Mouse (Mus musculus): ENCODE data around the gene Maml2. TPM values are rescaled to one million over a fixed set of nuclear protein-coding genes. Genes with fewer than 3 reads are reported as not detected.

The Maml2 gene
- polyA plus RNA-seq, 1 experiment from 2014 or later: 10.3 TPM

DNA sequence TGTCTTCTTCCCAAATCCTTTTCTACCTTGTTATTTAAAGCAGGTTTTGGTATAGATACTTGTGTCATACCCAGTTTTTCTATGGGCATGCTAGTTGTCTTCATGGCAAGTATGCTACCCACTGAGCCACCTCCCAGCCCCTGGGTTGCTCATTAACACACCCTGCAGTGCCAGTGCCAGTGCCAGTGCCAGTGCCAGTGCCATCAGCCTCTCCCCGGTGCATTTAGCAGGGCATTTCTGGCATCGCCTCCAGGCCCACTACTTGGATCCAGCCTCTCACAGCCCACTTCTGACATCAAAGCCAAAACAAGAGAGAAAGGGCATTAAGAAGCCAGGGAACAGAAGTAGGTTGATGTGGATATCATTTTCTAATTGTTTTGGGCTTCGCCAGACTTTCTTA is 133.9 kb downstream of the Maml2 start:
- Histone ChIP-seq H3K27ac (ENCODE audit: low read depth, low read length) (no peak overlapping the region), H3K4me3 (ENCODE audit: low read depth, low read length) (no peak overlapping the region), H3K36me3 (ENCODE audit: control insufficient read depth, insufficient read depth, low read length) (no peaks in the 10 kb centered on the region), H3K9me3 (ENCODE audit: control insufficient read depth, low read length) (no peaks in the 10 kb centered on the region), H3K27me3 (ENCODE audit: control insufficient read depth, insufficient read depth, low read length) (no peaks in the 10 kb centered on the region), H3K4me2 (no peak overlapping the region), H3K9ac (ENCODE audit: low read length) (no peak overlapping the region), H3K4me1 (ENCODE audit: control insufficient read depth, insufficient read depth, low read length) (peaks cover 5% of the 10 kb centered on the region; the same call in 1 of the 2 replicates)
- ATAC-seq (ENCODE audit: low FRiP score) (no peak), DNase-seq (ENCODE audit: low spot score, missing footprints) (no peak)
- 95% methylated on average over 3 of the region's 3 CpGs for WGBS

DNA sequence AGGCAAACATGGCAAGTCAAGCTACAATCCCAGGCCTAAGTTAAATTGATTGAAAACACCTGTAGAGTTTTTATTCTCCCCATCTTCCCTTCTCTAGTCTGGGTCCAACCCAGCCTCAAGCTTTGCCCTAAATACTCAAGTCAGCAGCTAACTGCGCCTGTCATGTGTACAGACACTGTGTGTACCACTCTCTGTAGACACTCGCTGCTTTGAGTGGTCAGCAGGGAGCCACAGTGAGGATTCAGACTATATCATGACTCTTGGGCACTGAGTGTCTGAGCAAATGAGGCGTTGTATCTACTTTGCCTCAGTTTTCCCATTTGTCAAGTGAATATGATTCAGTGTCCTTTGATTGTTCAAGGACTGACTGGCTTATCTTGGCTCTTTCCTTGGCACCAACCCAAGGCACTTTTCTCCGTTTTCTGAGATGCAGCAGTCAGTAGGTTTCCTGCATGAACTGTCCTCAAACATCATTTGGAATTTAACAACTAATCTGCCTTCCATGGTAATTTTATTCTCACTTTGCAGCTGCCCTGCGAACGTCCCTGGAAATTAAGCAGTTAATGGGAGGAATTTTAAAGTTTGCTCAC is 135.8 kb downstream of the Maml2 start:
- ATAC-seq (ENCODE audit: low FRiP score) (no peak), DNase-seq (ENCODE audit: low spot score, missing footprints) (peak; percentile 64)
- Histone ChIP-seq H3K27me3 (ENCODE audit: control insufficient read depth, insufficient read depth, low read length) (no peaks in the 10 kb centered on the region), H3K4me2 (no peak overlapping the region), H3K36me3 (ENCODE audit: control insufficient read depth, insufficient read depth, low read length) (no peaks in the 10 kb centered on the region), H3K27ac (ENCODE audit: low read depth, low read length) (no peak overlapping the region), H3K4me1 (ENCODE audit: control insufficient read depth, insufficient read depth, low read length) (no peaks in the 10 kb centered on the region), H3K9ac (ENCODE audit: low read length) (no peak overlapping the region), H3K9me3 (ENCODE audit: control insufficient read depth, low read length) (no peaks in the 10 kb centered on the region; the same call in 1 of the 2 replicates), H3K4me3 (ENCODE audit: low read depth, low read length) (no peak overlapping the region)
- 83% methylated on average over 6 of the region's 6 CpGs for WGBS

DNA sequence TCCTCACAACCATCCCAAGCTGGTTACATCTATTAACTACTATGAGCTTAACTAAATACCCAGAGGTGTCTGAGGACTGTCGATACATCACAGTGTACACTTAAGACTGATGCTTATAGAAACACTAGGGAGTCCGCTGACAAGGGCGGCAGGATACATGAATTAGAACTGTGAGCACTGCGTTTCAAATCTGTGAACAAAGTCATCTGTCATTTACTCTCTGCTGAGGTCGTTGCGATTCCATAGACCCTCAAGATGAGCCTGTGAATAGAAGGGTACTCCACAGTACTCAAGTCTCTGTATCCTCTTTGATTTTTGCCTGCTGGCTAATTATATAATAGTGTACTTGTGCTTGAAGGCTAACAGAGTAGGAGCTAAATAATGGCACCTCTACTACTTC is 143.2 kb downstream of the Maml2 start:
- Histone ChIP-seq H3K27me3 (ENCODE audit: control insufficient read depth, insufficient read depth, low read length) (no peaks in the 10 kb centered on the region), H3K4me2 (no peak overlapping the region), H3K27ac (ENCODE audit: low read depth, low read length) (no peak overlapping the region), H3K4me1 (ENCODE audit: control insufficient read depth, insufficient read depth, low read length) (peaks cover 2% of the 10 kb centered on the region; the same call in 1 of the 2 replicates), H3K9ac (ENCODE audit: low read length) (no peak overlapping the region), H3K36me3 (ENCODE audit: control insufficient read depth, insufficient read depth, low read length) (no peaks in the 10 kb centered on the region), H3K4me3 (ENCODE audit: low read depth, low read length) (no peak overlapping the region), H3K9me3 (ENCODE audit: control insufficient read depth, low read length) (no peaks in the 10 kb centered on the region; the same call in 1 of the 2 replicates)
- DNase-seq (ENCODE audit: low spot score, missing footprints) (peak; percentile 67), ATAC-seq (ENCODE audit: low FRiP score) (no peak)
- WGBS: 78% methylated on average over 6 of the region's 6 CpGs

DNA sequence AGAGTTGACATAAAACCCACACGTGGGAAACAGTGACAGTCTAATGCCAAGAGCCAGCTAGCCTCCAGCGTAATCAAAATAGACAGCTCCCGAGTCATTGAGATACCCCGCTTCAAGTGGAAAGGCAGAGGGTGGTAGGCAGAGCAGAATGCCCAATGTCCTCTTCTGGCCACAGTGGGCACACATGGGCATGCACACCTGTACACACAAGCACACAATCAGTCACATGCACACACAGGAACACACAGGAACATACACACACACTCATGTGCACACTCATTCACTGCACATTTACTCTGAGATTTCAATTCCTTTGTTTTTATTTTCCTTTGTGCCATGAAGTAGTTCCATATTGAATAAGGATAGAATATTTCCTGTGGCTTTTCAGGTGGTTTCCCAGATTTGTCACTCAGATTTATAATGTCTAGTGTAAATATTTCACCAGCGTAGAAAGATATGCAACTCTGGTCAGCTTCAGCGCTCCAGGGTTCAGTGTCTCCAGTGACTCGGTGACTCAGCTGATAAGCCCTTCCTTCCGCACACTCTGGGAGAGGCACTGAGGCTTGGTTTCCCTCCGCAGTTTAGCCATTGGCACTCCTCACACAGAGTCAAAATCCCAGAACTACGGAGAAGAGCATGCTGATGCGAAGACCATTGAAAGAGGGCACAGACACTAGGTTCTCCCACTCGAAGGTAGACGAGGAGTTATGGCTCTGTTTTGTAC is 144.4 kb downstream of the Maml2 start:
- no peak overlapping the region for H3K4me3 ChIP-seq (ENCODE audit: low read depth, low read length)
- no peak overlapping the region for H3K4me2 ChIP-seq
- peaks cover 2% of the 10 kb centered on the region; the same call in 1 of the 2 replicates for H3K4me1 ChIP-seq (ENCODE audit: control insufficient read depth, insufficient read depth, low read length)
- no peak overlapping the region for H3K9ac ChIP-seq (ENCODE audit: low read length)
- WGBS: 86% methylated on average over 13 of the region's 13 CpGs
- H3K36me3 ChIP-seq (ENCODE audit: control insufficient read depth, insufficient read depth, low read length): no peaks in the 10 kb centered on the region
- H3K9me3 ChIP-seq (ENCODE audit: control insufficient read depth, low read length): no peaks in the 10 kb centered on the region
- ATAC-seq (ENCODE audit: low FRiP score) (no peak), DNase-seq (ENCODE audit: low spot score, missing footprints) (peak; percentile 68)
- no peaks in the 10 kb centered on the region for H3K27me3 ChIP-seq (ENCODE audit: control insufficient read depth, insufficient read depth, low read length)
- H3K27ac ChIP-seq (ENCODE audit: low read depth, low read length): no peak overlapping the region

DNA sequence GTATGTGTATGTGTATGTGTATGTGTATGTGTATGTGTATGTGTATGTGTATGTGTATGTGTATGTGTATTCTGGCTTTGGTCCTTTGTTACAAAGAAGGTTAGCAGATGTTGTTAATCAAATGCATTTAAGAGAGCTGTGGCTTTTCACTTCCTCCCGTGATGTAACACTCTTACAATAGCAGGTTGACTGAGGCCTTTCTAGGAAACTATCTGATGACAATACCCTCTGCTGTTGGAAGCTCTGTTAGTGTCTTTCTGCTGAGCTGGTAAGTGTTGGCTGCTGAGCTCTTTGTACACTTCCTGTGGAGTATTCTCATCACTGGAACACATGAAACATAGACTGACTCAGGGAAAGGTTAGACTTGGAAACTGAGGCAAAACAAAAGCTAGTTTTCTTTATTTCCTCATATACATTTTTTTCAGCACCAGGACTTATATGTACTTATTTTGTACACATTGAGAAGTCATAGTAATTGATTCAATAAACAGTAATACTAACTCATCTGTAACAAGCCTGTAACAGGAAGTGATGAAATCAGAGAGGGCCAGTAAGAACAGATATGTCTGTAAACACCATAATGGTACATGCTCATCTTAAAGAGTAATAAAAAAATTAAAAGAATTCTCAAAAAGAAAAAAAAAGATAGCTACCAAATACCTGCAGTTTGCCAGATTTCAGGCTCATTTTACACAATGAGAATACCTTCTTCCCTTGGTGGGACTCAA is 145.9 kb downstream of the Maml2 start:
- H3K27me3 ChIP-seq (ENCODE audit: control insufficient read depth, insufficient read depth, low read length): no peaks in the 10 kb centered on the region
- peak; percentile 67 for DNase-seq (ENCODE audit: low spot score, missing footprints)
- H3K36me3 ChIP-seq (ENCODE audit: control insufficient read depth, insufficient read depth, low read length): no peaks in the 10 kb centered on the region
- no peak overlapping the region for H3K4me3 ChIP-seq (ENCODE audit: low read depth, low read length)
- 85% methylated on average over 1 of the region's 1 CpGs for WGBS
- no peak overlapping the region for H3K4me2 ChIP-seq
- no peak overlapping the region for H3K9ac ChIP-seq (ENCODE audit: low read length)
- ATAC-seq (ENCODE audit: low FRiP score): no peak
- H3K27ac ChIP-seq (ENCODE audit: low read depth, low read length): no peak overlapping the region
- peaks cover 2% of the 10 kb centered on the region; the same call in 1 of the 2 replicates for H3K4me1 ChIP-seq (ENCODE audit: control insufficient read depth, insufficient read depth, low read length)
- no peaks in the 10 kb centered on the region for H3K9me3 ChIP-seq (ENCODE audit: control insufficient read depth, low read length)

DNA sequence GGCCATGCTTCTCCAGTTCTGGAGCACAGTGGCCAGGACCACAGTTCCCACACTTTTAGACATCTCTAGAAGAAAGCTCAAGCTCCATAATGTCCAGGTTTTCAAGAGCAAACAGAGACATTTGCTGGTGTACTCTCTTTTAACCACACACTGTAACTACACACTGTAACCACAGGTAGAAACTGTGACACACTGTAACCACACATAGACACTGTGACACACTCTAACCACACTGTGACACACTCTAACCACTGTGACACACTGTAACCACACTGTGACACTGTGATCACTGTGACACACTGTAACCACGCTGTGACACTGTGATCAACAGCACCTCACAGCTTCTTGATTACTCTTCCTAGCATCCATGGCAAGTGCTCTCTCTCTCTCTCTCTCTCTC is 148.5 kb downstream of the Maml2 start:
- Histone ChIP-seq H3K9ac (ENCODE audit: low read length) (no peak overlapping the region), H3K27me3 (ENCODE audit: control insufficient read depth, insufficient read depth, low read length) (no peaks in the 10 kb centered on the region), H3K36me3 (ENCODE audit: control insufficient read depth, insufficient read depth, low read length) (no peaks in the 10 kb centered on the region), H3K4me3 (ENCODE audit: low read depth, low read length) (no peak overlapping the region), H3K9me3 (ENCODE audit: control insufficient read depth, low read length) (no peaks in the 10 kb centered on the region), H3K4me1 (ENCODE audit: control insufficient read depth, insufficient read depth, low read length) (no peaks in the 10 kb centered on the region), H3K27ac (ENCODE audit: low read depth, low read length) (no peak overlapping the region), H3K4me2 (no peak overlapping the region)
- DNase-seq (ENCODE audit: low spot score, missing footprints) (peak; percentile 62), ATAC-seq (ENCODE audit: low FRiP score) (no peak)
- WGBS: 85% methylated on average over 1 of the region's 1 CpGs

DNA sequence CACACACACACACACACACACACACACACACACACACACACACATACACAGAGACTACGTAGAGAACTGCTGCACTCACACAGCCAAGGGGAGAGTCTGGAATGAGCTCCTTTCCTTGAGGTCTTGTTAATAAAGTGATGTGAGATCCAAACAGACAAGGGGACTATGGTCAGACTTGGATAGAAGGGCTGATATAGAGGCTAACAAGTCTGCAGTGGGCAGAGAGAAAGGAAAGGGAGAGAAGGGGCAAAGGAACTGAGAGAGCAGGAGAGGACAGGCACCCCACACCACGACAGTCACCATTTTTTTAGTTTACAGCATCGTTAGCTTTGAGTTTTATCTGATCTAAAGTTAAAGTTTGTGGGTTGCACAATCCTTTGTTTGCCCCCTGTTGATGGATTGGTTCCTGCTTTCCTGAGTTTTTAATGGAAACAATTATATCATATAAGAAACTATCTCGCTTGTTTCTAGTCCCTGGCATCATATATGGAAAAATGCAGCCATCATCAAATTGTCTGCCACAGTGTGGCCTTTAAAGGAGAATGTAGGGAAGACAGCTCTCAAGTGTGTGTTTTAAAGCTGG is 149.0 kb downstream of the Maml2 start, which contains the start of gene Gm17571:
Gene Gm17571, minus strand, starts transcription at position 51 of the 583 bp plus-strand sequence.
- Histone ChIP-seq H3K27ac (ENCODE audit: low read depth, low read length) (no peak within 1 kb of the TSS), H3K4me1 (ENCODE audit: control insufficient read depth, insufficient read depth, low read length) (no peaks in the 10 kb centered on the region), H3K9me3 (ENCODE audit: control insufficient read depth, low read length) (no peaks in the 10 kb centered on the region), H3K27me3 (ENCODE audit: control insufficient read depth, insufficient read depth, low read length) (no peaks in the 10 kb centered on the region), H3K36me3 (ENCODE audit: control insufficient read depth, insufficient read depth, low read length) (no peaks in the 10 kb centered on the region), H3K9ac (ENCODE audit: low read length) (no peak within 1 kb of the TSS), H3K4me2 (no peak within 1 kb of the TSS), H3K4me3 (ENCODE audit: low read depth, low read length) (no peak within 1 kb of the TSS)
- DNase-seq (ENCODE audit: low spot score, missing footprints): peak; percentile 64
- WGBS: 89% methylated on average over 4 of the region's 4 CpGs
- ATAC-seq (ENCODE audit: low FRiP score): no peak

DNA sequence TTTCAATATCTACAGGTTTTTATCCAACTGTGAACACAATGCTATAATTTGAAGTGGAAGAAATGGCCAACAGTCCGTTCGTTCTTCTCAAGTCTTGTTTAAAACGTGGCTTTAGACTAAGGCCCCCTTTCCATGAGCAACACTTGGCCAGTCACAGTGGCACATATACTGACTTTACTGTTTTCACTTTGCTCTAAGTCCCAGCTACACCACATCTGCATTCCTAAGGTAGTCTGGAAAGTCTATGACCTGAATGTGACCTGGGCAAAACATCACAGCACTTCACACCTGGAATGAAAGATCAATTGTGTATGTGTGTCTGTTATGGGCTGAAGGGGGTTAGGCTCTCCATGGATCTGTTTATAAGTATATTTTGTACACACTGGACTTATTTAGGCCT is 151.0 kb downstream of the Maml2 start:
- Histone ChIP-seq H3K4me3 (ENCODE audit: low read depth, low read length) (no peak overlapping the region), H3K27me3 (ENCODE audit: control insufficient read depth, insufficient read depth, low read length) (no peaks in the 10 kb centered on the region), H3K36me3 (ENCODE audit: control insufficient read depth, insufficient read depth, low read length) (no peaks in the 10 kb centered on the region), H3K4me2 (no peak overlapping the region), H3K27ac (ENCODE audit: low read depth, low read length) (no peak overlapping the region), H3K9ac (ENCODE audit: low read length) (no peak overlapping the region), H3K9me3 (ENCODE audit: control insufficient read depth, low read length) (no peaks in the 10 kb centered on the region), H3K4me1 (ENCODE audit: control insufficient read depth, insufficient read depth, low read length) (no peaks in the 10 kb centered on the region; the same call in 1 of the 2 replicates)
- DNase-seq (ENCODE audit: low spot score, missing footprints) (no peak), ATAC-seq (ENCODE audit: low FRiP score) (no peak)
- 87% methylated on average over 3 of the region's 3 CpGs for WGBS

Data from midbrain, embryonic 11.5 days (tissue).